Mouse (Mus musculus) myocyte (in vitro differentiated cells): ENCODE data around the gene Kctd19. TPM values are rescaled to one million over a fixed set of nuclear protein-coding genes. Genes with fewer than 3 reads are reported as not detected.

Experiments used
- H3K27me3 ChIP-seq: one replicate; pipeline ENCODE4 v1.6.1; 2011; ENCODE audit not compliant: control insufficient read depth, insufficient read depth, insufficient read length
- H3K36me3 ChIP-seq: one replicate; pipeline ENCODE4 v1.6.1; 2011; ENCODE audit not compliant: control insufficient read depth, insufficient read depth
- H3K4me2 ChIP-seq: one replicate; pipeline ENCODE4 v1.6.1; 2011; ENCODE audit warnings: low read depth, control low read depth
- H3K4me3 ChIP-seq: one replicate; pipeline ENCODE4 v1.5.1; 2011; ENCODE audit warnings: mild to moderate bottlenecking, control low read depth, moderate library complexity
- H3K79me2 ChIP-seq: one replicate; pipeline ENCODE4 v1.6.1; 2011; ENCODE audit not compliant: control insufficient read depth, insufficient read depth
- H3ac ChIP-seq: one replicate; pipeline ENCODE4 v1.6.1; 2011; ENCODE audit not compliant: control insufficient read depth, insufficient read length
- CEBPB ChIP-seq: IDR thresholded peaks from 2 replicates; pipeline ENCODE4 v1.6.1; 2011; ENCODE audit warnings: mild to moderate bottlenecking, moderate library complexity; ENCODE audit not compliant: poor library complexity, insufficient read depth, severe bottlenecking
- E2F4 ChIP-seq: IDR thresholded peaks from one replicate; pipeline ENCODE4 v1.6.1; 2011; ENCODE audit warnings: mild to moderate bottlenecking, control low read depth, moderate library complexity; ENCODE audit not compliant: insufficient read depth
- MAX ChIP-seq: IDR thresholded peaks from one replicate; pipeline ENCODE4 v1.6.1; 2011; ENCODE audit warnings: low read depth, mild to moderate bottlenecking, control low read depth
- MYOD1 ChIP-seq, 3 experiments: IDR thresholded peaks; one replicate each; pipeline ENCODE4 v1.6.1; 2011; ENCODE audit warnings: control low read depth in 2 of 3, low read depth in 2 of 3, mild to moderate bottlenecking in 2 of 3, moderate library complexity in 1 of 3; ENCODE audit not compliant: insufficient read length in 2 of 3, control insufficient read depth in 1 of 3
- MYOG ChIP-seq, 3 experiments: IDR thresholded peaks; one replicate each; pipeline ENCODE4 v1.6.1; 2011; ENCODE audit warnings: control low read depth in 2 of 3, low read depth in 2 of 3, mild to moderate bottlenecking in 2 of 3; ENCODE audit not compliant: insufficient read length in 2 of 3, control insufficient read depth in 1 of 3, insufficient read depth in 1 of 3
- POLR2A ChIP-seq: IDR thresholded peaks from one replicate; pipeline ENCODE4 v1.6.1; 2011; ENCODE audit warnings: low read depth, mild to moderate bottlenecking, control low read depth, moderate library complexity; ENCODE audit not compliant: insufficient read length
- POLR2AphosphoS2 ChIP-seq: IDR thresholded peaks from one replicate; pipeline ENCODE4 v1.6.1; 2011; ENCODE audit warnings: low read depth, control low read depth; ENCODE audit not compliant: insufficient read length
- REST ChIP-seq: IDR thresholded peaks from one replicate; pipeline ENCODE4 v1.6.1; 2011; ENCODE audit warnings: mild to moderate bottlenecking, control low read depth, moderate library complexity; ENCODE audit not compliant: insufficient read depth, insufficient read length
- SRF ChIP-seq: IDR thresholded peaks from one replicate; pipeline ENCODE4 v1.6.1; 2011; ENCODE audit warnings: low read depth; ENCODE audit not compliant: control insufficient read depth, insufficient read length
- TCF12 ChIP-seq: IDR thresholded peaks from one replicate; pipeline ENCODE4 v1.6.1; 2011; ENCODE audit warnings: mild to moderate bottlenecking, control low read depth; ENCODE audit not compliant: poor library complexity, insufficient read depth, severe bottlenecking
- TCF3 ChIP-seq: IDR thresholded peaks from one replicate; pipeline ENCODE4 v1.6.1; 2011; ENCODE audit warnings: low read depth, control low read depth; ENCODE audit not compliant: insufficient read length
- USF1 ChIP-seq: IDR thresholded peaks from one replicate; pipeline ENCODE4 v1.6.1; 2011; ENCODE audit warnings: low read depth, mild to moderate bottlenecking, control low read depth, moderate library complexity
- polyA plus RNA-seq: library from polyadenylated mRNA; unstranded; fragments of >200 nt; fragmentation: generic; extraction: Trizol; gene quantifications from one replicate; pipeline ENCODE4 v1.2.1, GENCODE M21; 2012; ENCODE audit warnings: missing spikeins

The Kctd19 gene
- polyA plus RNA-seq, 1 experiment, result not detected

GRCm38 (mm10) chr8:105451903-105452603 is 38.8 kb upstream of the Kctd19 start:
- TF ChIP-seq REST, result no peak
- no peak for TF ChIP-seq CEBPB
- TF ChIP-seq MAX, result no peak
- TF ChIP-seq MYOD1 (IDR thresholded peaks at IDR 0.05; ENCODE audit: control insufficient read depth in 1 of 3, insufficient read length in 2 of 3, low read depth in 2 of 3), result no peak
- no peak for TF ChIP-seq TCF12
- TF ChIP-seq POLR2A, result no peak
- no peak for TF ChIP-seq SRF
- no peak for TF ChIP-seq TCF3
- no peak for TF ChIP-seq USF1
- no peak for TF ChIP-seq MYOG (IDR thresholded peaks at IDR 0.05; ENCODE audit: control insufficient read depth in 1 of 3, insufficient read depth in 1 of 3, insufficient read length in 2 of 3, low read depth in 2 of 3)
- TF ChIP-seq E2F4, result no peak
- TF ChIP-seq POLR2AphosphoS2, result no peak
- H3K79me2 ChIP-seq, result no peaks in the 10 kb centered on the region
- no peak overlapping the region for H3K4me3 ChIP-seq
- no peak overlapping the region for H3ac ChIP-seq
- H3K27me3 ChIP-seq, result peaks cover 17% of the 10 kb centered on the region
- no peaks in the 10 kb centered on the region for H3K36me3 ChIP-seq
- no peak overlapping the region for H3K4me2 ChIP-seq

GRCm38 (mm10) chr8:105450977-105451376 is 37.7 kb upstream of the Kctd19 start:
- no peak overlapping the region for H3K4me2 ChIP-seq

GRCm38 (mm10) chr8:105448596-105448995 is 35.3 kb upstream of the Kctd19 start:
- Histone ChIP-seq H3K27me3 (peaks cover 30% of the 10 kb centered on the region), H3K4me2 (no peak overlapping the region), H3K36me3 (no peaks in the 10 kb centered on the region), H3ac (no peak overlapping the region), H3K79me2 (no peaks in the 10 kb centered on the region), H3K4me3 (no peak overlapping the region)
- no peak for TF ChIP-seq MAX
- TF ChIP-seq REST, result no peak
- TF ChIP-seq E2F4, result no peak
- no peak for TF ChIP-seq USF1
- TF ChIP-seq POLR2AphosphoS2, result no peak
- no peak for TF ChIP-seq TCF3
- no peak for TF ChIP-seq TCF12

More at GRCm38 (mm10) chr8:105450977-105451376, 37.7 kb upstream of the Kctd19 start:
- Histone ChIP-seq H3K36me3 (no peaks in the 10 kb centered on the region), H3K27me3 (peaks cover 17% of the 10 kb centered on the region), H3K79me2 (no peaks in the 10 kb centered on the region), H3ac (no peak overlapping the region), H3K4me3 (no peak overlapping the region)
- TF ChIP-seq MAX (no peak), POLR2AphosphoS2 (no peak), CEBPB (no peak), TCF12 (no peak), E2F4 (no peak), TCF3 (no peak), REST (no peak), MYOG (IDR thresholded peaks at IDR 0.05; ENCODE audit: control insufficient read depth in 1 of 3, insufficient read depth in 1 of 3, insufficient read length in 2 of 3, low read depth in 2 of 3) (no peak), MYOD1 (IDR thresholded peaks at IDR 0.05; ENCODE audit: control insufficient read depth in 1 of 3, insufficient read length in 2 of 3, low read depth in 2 of 3) (no peak), USF1 (no peak), POLR2A (no peak), SRF (no peak)

GRCm38 (mm10) chr8:105448188-105448587 is 34.9 kb upstream of the Kctd19 start:
- Histone ChIP-seq H3K27me3 (peaks cover 34% of the 10 kb centered on the region), H3ac (no peak overlapping the region), H3K79me2 (no peaks in the 10 kb centered on the region), H3K36me3 (no peaks in the 10 kb centered on the region), H3K4me3 (no peak overlapping the region), H3K4me2 (no peak overlapping the region)
- TF ChIP-seq TCF3 (no peak), E2F4 (no peak), POLR2AphosphoS2 (no peak), REST (no peak), MYOD1 (IDR thresholded peaks at IDR 0.05; ENCODE audit: control insufficient read depth in 1 of 3, insufficient read length in 2 of 3, low read depth in 2 of 3) (no peak), SRF (no peak), MYOG (IDR thresholded peaks at IDR 0.05; ENCODE audit: control insufficient read depth in 1 of 3, insufficient read depth in 1 of 3, insufficient read length in 2 of 3, low read depth in 2 of 3) (no peak), USF1 (no peak), POLR2A (no peak), MAX (no peak), TCF12 (no peak), CEBPB (no peak)
